Mouse (Mus musculus): ENCODE data around the gene Gm3045. TPM values are rescaled to one million over a fixed set of nuclear protein-coding genes. Genes with fewer than 3 reads are reported as not detected.

The Gm3045 gene
- total and polyA plus RNA-seq, 2 experiments from 2014 or later = not detected

GRCm38 (mm10) chr13:56435615-56436287 is 9.4 kb downstream of the Gm3045 start:
- peak; percentile 52 for DNase-seq (ENCODE audit: low spot score)
- Histone ChIP-seq H3K27me3 (ENCODE audit: insufficient read depth, low read length) (peaks cover 34% of the 10 kb centered on the region), H3K9me3 (ENCODE audit: low read length) (no peaks in the 10 kb centered on the region), H3K36me3 (ENCODE audit: insufficient read depth, low read length) (no peaks in the 10 kb centered on the region), H3K4me2 (ENCODE audit: low read depth, low read length) (no peak overlapping the region), H3K27ac (no peak overlapping the region), H3K4me1 (ENCODE audit: insufficient read depth, low read length) (0 out of 2 replicates have a peak, but pooled peaks cover 8% of the 10 kb centered on the region), H3K4me3 (ENCODE audit: low read length) (no peak overlapping the region), H3K9ac (replicated peaks; ENCODE audit: low read length) (no peak overlapping the region)
- ATAC-seq = peak; percentile 56
- TF ChIP-seq CTCF (IDR thresholded peaks at IDR 0.05; ENCODE audit: low read depth) = peak; percentile 49
- WGBS = 46% methylated on average over 10 of the region's 10 CpGs

GRCm38 (mm10) chr13:56438211-56439075 is 12.0 kb downstream of the Gm3045 start, which contains the start of gene Slc25a48:
Gene Slc25a48 (plus strand): TSS chr13:56438355.
- whole genome bisulfite sequencing = 5% methylated on average over 51 of the region's 51 CpGs
- Histone ChIP-seq H3K4me1 (ENCODE audit: insufficient read depth, low read length) (0 out of 2 replicates have a peak, but pooled peaks cover 8% of the 10 kb centered on the region), H3K4me3 (ENCODE audit: low read length) (peak within 1 kb of the TSS; percentile 36), H3K27ac (no peak within 1 kb of the TSS), H3K4me2 (ENCODE audit: low read depth, low read length) (peak within 1 kb of the TSS; percentile 61), H3K36me3 (ENCODE audit: insufficient read depth, low read length) (no peaks in the 10 kb centered on the region), H3K9me3 (ENCODE audit: low read length) (no peaks in the 10 kb centered on the region), H3K27me3 (ENCODE audit: insufficient read depth, low read length) (peaks cover 36% of the 10 kb centered on the region), H3K9ac (replicated peaks; ENCODE audit: low read length) (0 out of 2 replicates have a peak within 1 kb of the TSS, but pooled peaks have one; percentile 28)
- TF ChIP-seq CTCF (IDR thresholded peaks at IDR 0.05; ENCODE audit: low read depth) = no peak
- DNase-seq (ENCODE audit: low spot score) (peak; percentile 31), ATAC-seq (no peak)

DNA sequence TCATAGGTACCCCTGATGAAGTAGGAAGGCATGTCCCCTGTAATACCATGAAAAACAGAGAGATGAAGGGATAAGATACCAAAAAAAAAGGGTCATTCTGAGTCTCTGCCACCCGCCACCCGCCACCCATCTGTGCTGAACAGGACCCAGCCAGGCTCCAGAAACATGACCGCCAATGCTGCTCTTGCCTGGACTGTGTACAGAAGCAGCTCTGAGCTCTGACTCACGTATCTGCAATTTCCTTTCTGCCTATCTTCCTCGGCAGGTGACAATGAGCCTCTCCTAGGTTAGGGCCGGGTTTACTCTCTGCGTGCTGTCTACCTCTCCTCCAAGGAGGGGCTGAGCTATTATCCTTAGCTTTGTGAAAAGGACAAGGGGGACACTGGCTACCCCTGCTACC is 17.0 kb downstream of the Gm3045 start:
- no peaks in the 10 kb centered on the region for H3K9me3 ChIP-seq (ENCODE audit: low read length)
- H3K27ac ChIP-seq = no peak overlapping the region
- TF ChIP-seq CTCF (IDR thresholded peaks at IDR 0.05; ENCODE audit: low read depth) = no peak
- no peak overlapping the region for H3K9ac ChIP-seq (replicated peaks; ENCODE audit: low read length)
- DNase-seq (ENCODE audit: low spot score) = no peak
- 0 out of 2 replicates have a peak, but pooled peaks cover 4% of the 10 kb centered on the region for H3K4me1 ChIP-seq (ENCODE audit: insufficient read depth, low read length)
- H3K4me3 ChIP-seq (ENCODE audit: low read length) = no peak overlapping the region
- peaks cover 23% of the 10 kb centered on the region for H3K27me3 ChIP-seq (ENCODE audit: insufficient read depth, low read length)
- no peak for ATAC-seq
- WGBS = 86% methylated on average over 7 of the region's 7 CpGs
- no peaks in the 10 kb centered on the region for H3K36me3 ChIP-seq (ENCODE audit: insufficient read depth, low read length)
- H3K4me2 ChIP-seq (ENCODE audit: low read depth, low read length) = no peak overlapping the region

- DNase-seq (ENCODE audit: low spot score) (no peak), ATAC-seq (no peak)
- Histone ChIP-seq H3K9me3 (ENCODE audit: low read length) (no peaks in the 10 kb centered on the region), H3K27ac (no peak overlapping the region), H3K36me3 (ENCODE audit: insufficient read depth, low read length) (no peaks in the 10 kb centered on the region), H3K4me3 (ENCODE audit: low read length) (no peak overlapping the region), H3K4me2 (ENCODE audit: low read depth, low read length) (no peak overlapping the region), H3K4me1 (ENCODE audit: insufficient read depth, low read length) (no peaks in the 10 kb centered on the region), H3K9ac (replicated peaks; ENCODE audit: low read length) (no peak overlapping the region), H3K27me3 (ENCODE audit: insufficient read depth, low read length) (peaks cover 16% of the 10 kb centered on the region)
- WGBS = 94% methylated on average over 3 of the region's 3 CpGs
- TF ChIP-seq CTCF (IDR thresholded peaks at IDR 0.05; ENCODE audit: low read depth) = no peak
These were observed 17.7 kb downstream of the Gm3045 start for GRCm38 (mm10) chr13:56444112-56444511.

- no peak for ATAC-seq
- no peak overlapping the region for H3K27ac ChIP-seq
- peaks cover 6% of the 10 kb centered on the region; the same call in 1 of the 2 replicates for H3K4me1 ChIP-seq (ENCODE audit: insufficient read depth, low read length)
- no peak for TF ChIP-seq CTCF (IDR thresholded peaks at IDR 0.05; ENCODE audit: low read depth)
- H3K9me3 ChIP-seq (ENCODE audit: low read length) = no peaks in the 10 kb centered on the region
- DNase-seq (ENCODE audit: low spot score) = no peak
- no peak overlapping the region for H3K4me2 ChIP-seq (ENCODE audit: low read depth, low read length)
- no peak overlapping the region for H3K4me3 ChIP-seq (ENCODE audit: low read length)
- no peak overlapping the region for H3K9ac ChIP-seq (replicated peaks; ENCODE audit: low read length)
- WGBS = 90% methylated on average over 6 of the region's 6 CpGs
- H3K27me3 ChIP-seq (ENCODE audit: insufficient read depth, low read length) = peaks cover 7% of the 10 kb centered on the region
- H3K36me3 ChIP-seq (ENCODE audit: insufficient read depth, low read length) = no peaks in the 10 kb centered on the region
These were observed 18.6 kb downstream of the Gm3045 start for GRCm38 (mm10) chr13:56444996-56445395.

- peak overlapping the region; percentile 16; the same call in 1 of the 2 replicates for H3K4me2 ChIP-seq (ENCODE audit: low read depth, low read length)
- ATAC-seq (peak; percentile 74), DNase-seq (ENCODE audit: low spot score) (peak; percentile 93)
- no peak overlapping the region for H3K9ac ChIP-seq (replicated peaks; ENCODE audit: low read length)
- H3K4me1 ChIP-seq (ENCODE audit: insufficient read depth, low read length) = peaks cover 6% of the 10 kb centered on the region; the same call in 1 of the 2 replicates
- no peak overlapping the region for H3K27ac ChIP-seq
- H3K27me3 ChIP-seq (ENCODE audit: insufficient read depth, low read length) = no peaks in the 10 kb centered on the region
- H3K36me3 ChIP-seq (ENCODE audit: insufficient read depth, low read length) = no peaks in the 10 kb centered on the region
- H3K9me3 ChIP-seq (ENCODE audit: low read length) = no peaks in the 10 kb centered on the region
- WGBS = 37% methylated on average over 10 of the region's 10 CpGs
- no peak overlapping the region for H3K4me3 ChIP-seq (ENCODE audit: low read length)
- TF ChIP-seq CTCF (IDR thresholded peaks at IDR 0.05; ENCODE audit: low read depth) = no peak
These were observed 23.0 kb downstream of the Gm3045 start for GRCm38 (mm10) chr13:56449239-56450030.

Measured in hindbrain, postnatal 0 days (tissue).